Mouse (Mus musculus): Measurements from ENCODE around the gene Bola2.
"Not testable (repeated sequence)": the region's sequence is repeated elsewhere in the genome, so short reads cannot be mapped to it uniquely, and the experiment has no call there.

Gene Bola2

GRCm38 (mm10) chr7:126695210-126695611 is at the start of gene Bola2:
TSS of gene Bola2 (plus strand) at chr7:126695401.
- peak; percentile 76 to 84 for DNase-seq

DNA sequence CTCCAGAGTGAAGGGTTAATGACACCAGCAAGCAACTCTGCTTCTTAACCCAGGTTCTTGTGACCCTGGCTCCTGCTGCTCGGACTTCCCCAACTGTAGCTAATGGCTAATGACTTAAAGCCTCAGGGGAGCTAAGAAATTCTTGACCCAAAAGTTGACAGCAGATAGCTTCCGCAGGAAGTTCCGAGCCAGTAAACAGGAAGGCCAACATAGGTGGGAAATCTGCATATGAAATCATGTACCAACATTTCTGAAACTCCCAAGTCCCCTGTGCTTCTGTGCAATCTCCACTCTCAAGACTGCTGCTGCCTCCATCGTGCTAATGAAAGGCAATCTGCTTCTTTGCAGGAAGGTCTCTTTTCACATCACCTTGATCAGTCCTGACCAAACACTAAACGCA is 49.5 kb upstream of the Bola2 start:
- no peak for DNase-seq

DNA sequence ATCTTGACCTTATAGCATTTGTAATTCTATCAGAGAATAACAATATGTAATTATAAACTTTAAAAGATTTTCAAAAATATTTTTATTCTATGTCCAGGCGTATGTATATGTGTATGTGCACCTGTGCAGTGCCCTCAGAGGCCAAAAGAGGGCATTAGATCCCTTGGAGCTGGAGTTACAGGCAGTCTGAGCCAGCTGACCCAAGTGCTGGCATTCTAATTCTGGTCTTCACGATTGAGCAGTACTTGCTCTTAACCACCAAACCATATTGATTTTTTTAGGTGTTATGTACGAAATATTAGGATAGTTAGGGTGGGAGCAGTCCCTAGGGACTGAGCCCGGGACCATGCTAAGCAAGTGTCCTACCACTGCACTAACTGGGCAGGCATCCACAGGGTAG is 46.7 kb upstream of the Bola2 start:
- no peak for DNase-seq

GRCm38 (mm10) chr7:126649231-126650051 is 45.8 kb upstream of the Bola2 start, which contains the start of gene Sgf29:
TSS of gene Sgf29 (plus strand) at chr7:126649309.
- DNase-seq, result peak; percentile 93

DNA sequence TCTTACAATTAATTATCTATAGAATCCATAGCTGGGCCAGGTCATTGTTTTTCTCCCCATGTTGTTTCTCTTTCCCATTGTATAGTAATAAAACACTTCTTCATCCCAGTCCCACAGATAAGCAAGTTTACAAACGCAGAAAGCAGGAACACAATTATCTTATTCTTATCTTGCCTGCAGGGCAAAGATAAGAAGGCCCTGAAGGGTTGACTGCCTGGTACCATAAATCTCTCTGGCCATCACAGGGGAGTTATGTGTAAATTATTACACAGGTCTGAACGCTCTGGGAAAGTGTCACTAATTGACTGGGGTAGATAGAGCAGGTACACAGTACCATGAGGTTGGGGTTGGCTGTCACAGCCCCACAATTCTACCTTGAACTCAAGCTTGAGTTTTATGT is 44.3 kb upstream of the Bola2 start:
- no peak for DNase-seq

GRCm38 (mm10) chr7:126653991-126654390 is 41.2 kb upstream of the Bola2 start:
- DNase-seq, result no peak

- peak; percentile 3 to 15 for DNase-seq
Observed at GRCm38 (mm10) chr7:126655695-126656094, 39.5 kb upstream of the Bola2 start.

- no peak for DNase-seq
Observed at GRCm38 (mm10) chr7:126657522-126657921, 37.7 kb upstream of the Bola2 start.

DNA sequence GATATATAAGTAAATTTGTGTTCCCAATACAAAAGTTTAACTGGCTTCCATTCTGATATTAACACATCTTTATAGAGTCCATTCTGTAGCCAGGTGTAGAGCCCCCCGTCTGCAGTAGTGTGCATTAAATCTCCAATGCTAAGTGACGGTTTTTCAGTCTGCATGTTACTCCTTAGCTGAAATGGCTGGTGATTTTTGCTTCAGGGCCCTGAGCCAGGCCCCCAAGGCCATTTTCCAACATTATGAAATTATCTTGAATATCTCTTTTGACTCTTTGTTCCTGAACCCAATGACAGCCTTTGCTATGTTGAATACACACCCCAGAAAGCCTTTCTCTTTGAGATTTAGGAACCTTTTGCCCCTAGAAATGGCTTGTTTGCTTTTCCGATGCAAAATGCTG is 35.4 kb upstream of the Bola2 start:
- no peak for DNase-seq

- no peak for DNase-seq
Observed at GRCm38 (mm10) chr7:126663646-126664045, 31.6 kb upstream of the Bola2 start.

GRCm38 (mm10) chr7:126665269-126665668 is 29.9 kb upstream of the Bola2 start:
- no peak for DNase-seq

GRCm38 (mm10) chr7:126667495-126668090 is 27.6 kb upstream of the Bola2 start:
- no peak for DNase-seq

GRCm38 (mm10) chr7:126668452-126668851 is 26.7 kb upstream of the Bola2 start:
- no peak for DNase-seq

- no peak for DNase-seq
Observed at GRCm38 (mm10) chr7:126670152-126670551, 25.0 kb upstream of the Bola2 start.

DNA sequence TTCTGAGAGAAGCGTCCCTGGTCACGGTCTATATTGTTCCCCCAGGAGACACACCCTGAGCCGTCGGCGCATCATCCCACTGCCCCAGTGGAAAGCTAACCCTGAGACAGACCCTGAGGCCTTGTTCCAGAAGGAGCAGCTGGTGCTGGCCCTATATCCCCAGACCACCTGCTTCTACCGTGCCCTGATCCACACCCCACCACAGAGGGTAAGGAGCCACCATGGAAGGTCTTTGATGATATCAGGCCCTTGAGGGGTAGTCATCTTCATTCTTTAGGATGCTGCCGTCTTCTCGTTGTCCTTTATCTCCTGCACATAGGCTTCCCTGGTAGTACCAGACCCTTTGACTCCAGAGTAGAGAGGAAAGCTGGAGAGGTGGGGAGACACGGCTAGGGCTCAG is 23.1 kb upstream of the Bola2 start:
- DNase-seq, result no peak

GRCm38 (mm10) chr7:126675104-126675503 is 20.1 kb upstream of the Bola2 start:
- no peak for DNase-seq

GRCm38 (mm10) chr7:126676207-126676606 is 19.0 kb upstream of the Bola2 start, which contains the start of gene Sult1a1:
TSS of gene Sult1a1 (minus strand) at chr7:126676432.
- DNase-seq, result no peak

- no peak for DNase-seq
Observed at GRCm38 (mm10) chr7:126676631-126677220, 18.5 kb upstream of the Bola2 start.

- no peak for DNase-seq
Observed at GRCm38 (mm10) chr7:126678545-126679341, 16.5 kb upstream of the Bola2 start.

DNA sequence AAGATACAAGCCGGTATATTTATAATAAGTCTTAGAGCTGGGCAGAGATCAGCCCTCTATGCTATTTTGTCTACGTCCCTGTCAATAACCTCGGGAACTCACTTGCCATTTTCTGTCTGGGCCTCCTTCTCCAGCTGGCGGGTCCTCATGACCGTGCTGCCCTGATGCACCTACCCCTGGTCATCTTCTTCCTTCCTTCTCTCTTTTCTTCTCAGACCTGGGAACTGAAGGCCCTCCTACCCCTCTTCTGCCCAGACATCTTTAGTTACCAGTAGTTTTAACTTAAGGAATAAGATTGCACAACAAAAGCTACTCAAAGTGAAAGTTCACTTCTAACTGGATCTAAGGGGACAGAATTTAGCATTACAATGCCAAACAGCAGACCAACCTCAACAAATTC is 15.5 kb upstream of the Bola2 start:
- no peak for DNase-seq

GRCm38 (mm10) chr7:126681221-126681620 is 14.0 kb upstream of the Bola2 start:
- no peak for DNase-seq

GRCm38 (mm10) chr7:126688156-126688555 is 7.0 kb upstream of the Bola2 start:
- DNase-seq, result not testable (repeated sequence)

DNA sequence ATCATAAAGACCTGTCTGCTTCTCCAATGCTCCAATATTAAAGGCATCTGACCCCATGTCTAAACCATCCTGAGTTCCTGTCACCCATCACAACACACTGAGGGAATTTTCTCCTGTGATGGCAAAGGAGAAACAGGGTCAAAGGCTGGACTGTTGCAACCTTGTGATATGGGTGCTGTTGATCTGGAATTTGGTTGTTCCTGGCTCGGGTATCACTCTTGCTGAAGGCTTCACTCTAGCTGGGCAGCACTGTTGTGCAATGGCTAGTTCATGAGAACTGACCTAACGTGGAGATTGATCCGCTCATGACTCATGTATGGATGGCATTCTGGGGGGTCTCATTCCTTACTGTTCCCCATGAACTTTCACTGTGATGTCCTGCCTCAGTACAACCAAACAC is 6.2 kb upstream of the Bola2 start:
- no peak for DNase-seq

Data from thymus, postnatal 36 days (tissue).